Mouse (Mus musculus): Measurements from ENCODE around the gene Stac2. TPM values are rescaled to one million over a fixed set of nuclear protein-coding genes. Genes with fewer than 3 reads are reported as not detected.
A peak's percentile ranks its signal among the peaks of the same experiment; 100 is the strongest.

Gene Stac2
- polyA plus RNA-seq, 1 experiment: 7.3 TPM

DNA sequence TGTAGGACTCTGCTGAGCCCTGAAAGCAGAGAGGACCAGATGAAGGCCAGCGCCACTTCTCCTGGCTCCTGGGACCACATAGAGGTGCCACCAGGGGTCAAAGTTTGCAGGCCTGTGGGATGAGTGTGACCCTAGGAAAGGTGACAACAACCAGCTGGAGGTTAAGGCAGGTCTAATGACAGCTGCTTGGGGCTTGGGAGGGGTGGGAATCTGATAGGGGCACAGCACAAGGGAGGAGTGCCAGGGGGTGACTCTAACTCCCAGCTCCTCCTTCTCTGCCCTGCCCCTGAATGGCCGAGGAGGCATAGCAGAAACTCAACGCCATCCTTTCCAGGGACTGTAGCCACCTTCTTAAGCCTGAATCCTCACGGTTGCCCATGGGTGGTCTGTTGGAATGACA lies 36.4 kb downstream of the Stac2 start:
- no peak overlapping the region for H3K27ac ChIP-seq (ENCODE audit: control insufficient read depth, insufficient read depth, low read depth, low read length)
- no peaks in the 10 kb centered on the region for H3K36me3 ChIP-seq (ENCODE audit: control insufficient read depth, insufficient read depth, low read length)
- H3K4me3 ChIP-seq (ENCODE audit: control insufficient read depth, low read depth, low read length): no peak overlapping the region
- peaks cover 8% of the 10 kb centered on the region for H3K4me1 ChIP-seq (ENCODE audit: control insufficient read depth, insufficient read depth, low read length)
- H3K27me3 ChIP-seq (ENCODE audit: control insufficient read depth, insufficient read depth, low read length): no peaks in the 10 kb centered on the region
- TF ChIP-seq CTCF (IDR thresholded peaks at IDR 0.05; ENCODE audit: control insufficient read depth, insufficient read depth, insufficient replicate concordance, low read depth, low read length): no peak
- TF ChIP-seq POLR2A (IDR thresholded peaks at IDR 0.05; ENCODE audit: control insufficient read depth, low read depth, low read length): no peak

DNA sequence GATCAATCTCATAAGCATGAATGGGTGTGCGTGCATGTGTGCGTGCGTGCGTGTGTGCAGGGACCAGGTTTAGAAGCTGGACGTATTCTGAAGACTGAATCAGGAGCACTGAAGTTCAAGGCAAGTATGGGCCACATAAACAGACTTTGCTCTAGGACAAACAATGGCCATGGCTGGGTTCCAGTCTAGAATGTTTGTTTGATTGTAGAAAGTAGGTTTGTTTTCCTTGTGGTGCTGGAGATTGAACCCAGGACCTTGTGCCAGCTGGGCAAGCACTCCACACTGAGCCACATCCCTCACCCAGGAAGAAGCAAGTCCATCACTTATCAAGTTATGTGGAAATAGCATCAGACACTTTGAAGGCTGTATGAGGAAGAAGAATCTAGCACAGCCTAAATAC lies 37.1 kb downstream of the Stac2 start:
- Histone ChIP-seq H3K4me3 (ENCODE audit: control insufficient read depth, low read depth, low read length) (no peak overlapping the region), H3K36me3 (ENCODE audit: control insufficient read depth, insufficient read depth, low read length) (no peaks in the 10 kb centered on the region), H3K27me3 (ENCODE audit: control insufficient read depth, insufficient read depth, low read length) (no peaks in the 10 kb centered on the region), H3K27ac (ENCODE audit: control insufficient read depth, insufficient read depth, low read depth, low read length) (no peak overlapping the region), H3K4me1 (ENCODE audit: control insufficient read depth, insufficient read depth, low read length) (peaks cover 6% of the 10 kb centered on the region)
- TF ChIP-seq CTCF (IDR thresholded peaks at IDR 0.05; ENCODE audit: control insufficient read depth, insufficient read depth, insufficient replicate concordance, low read depth, low read length) (no peak), POLR2A (IDR thresholded peaks at IDR 0.05; ENCODE audit: control insufficient read depth, low read depth, low read length) (no peak)

DNA sequence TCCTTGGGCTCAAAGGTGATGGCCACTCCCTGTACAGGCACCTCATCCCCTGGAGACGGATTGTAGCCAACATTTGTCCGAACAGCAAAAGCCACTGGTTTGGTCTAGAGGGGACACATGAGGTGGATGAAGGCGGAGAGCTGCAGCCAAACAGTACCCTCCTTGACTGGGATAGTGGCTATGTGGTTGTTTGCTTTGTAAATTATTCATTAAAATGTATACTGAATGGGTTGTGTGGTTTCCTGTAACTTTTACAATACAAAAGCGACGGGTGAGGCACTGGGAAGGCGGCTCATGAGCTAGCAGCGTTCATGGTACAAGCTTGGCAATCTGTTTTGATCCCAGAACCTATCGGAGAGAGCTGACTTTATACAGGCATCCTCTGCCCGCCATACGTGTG lies 40.4 kb downstream of the Stac2 start:
- peaks cover 3% of the 10 kb centered on the region for H3K4me1 ChIP-seq (ENCODE audit: control insufficient read depth, insufficient read depth, low read length)
- no peaks in the 10 kb centered on the region for H3K27me3 ChIP-seq (ENCODE audit: control insufficient read depth, insufficient read depth, low read length)
- TF ChIP-seq POLR2A (IDR thresholded peaks at IDR 0.05; ENCODE audit: control insufficient read depth, low read depth, low read length) (no peak), CTCF (IDR thresholded peaks at IDR 0.05; ENCODE audit: control insufficient read depth, insufficient read depth, insufficient replicate concordance, low read depth, low read length) (no peak)
- no peak overlapping the region for H3K27ac ChIP-seq (ENCODE audit: control insufficient read depth, insufficient read depth, low read depth, low read length)
- no peak overlapping the region for H3K4me3 ChIP-seq (ENCODE audit: control insufficient read depth, low read depth, low read length)
- H3K36me3 ChIP-seq (ENCODE audit: control insufficient read depth, insufficient read depth, low read length): no peaks in the 10 kb centered on the region

DNA sequence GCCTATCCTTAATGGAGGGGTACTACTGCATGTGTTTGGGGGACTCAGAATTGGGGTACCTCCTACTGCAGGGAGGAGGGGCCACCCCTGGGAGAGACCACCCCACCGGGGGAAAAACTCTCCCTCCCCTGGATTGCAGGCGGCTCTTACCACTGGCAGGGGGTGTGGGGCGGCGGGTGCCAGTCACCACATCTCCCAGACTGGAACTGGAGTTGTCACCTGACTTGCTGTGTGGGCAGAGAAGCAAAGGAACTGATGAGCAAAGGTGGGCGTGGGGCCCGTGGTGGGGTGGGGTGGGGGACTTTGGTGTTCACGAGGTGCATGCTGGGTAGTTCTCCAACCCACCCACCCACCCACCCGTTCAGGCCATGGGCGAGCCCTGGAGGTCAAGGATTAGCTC lies 41.5 kb downstream of the Stac2 start:
- Histone ChIP-seq H3K27ac (ENCODE audit: control insufficient read depth, insufficient read depth, low read depth, low read length) (no peak overlapping the region), H3K27me3 (ENCODE audit: control insufficient read depth, insufficient read depth, low read length) (no peaks in the 10 kb centered on the region), H3K36me3 (ENCODE audit: control insufficient read depth, insufficient read depth, low read length) (no peaks in the 10 kb centered on the region), H3K4me1 (ENCODE audit: control insufficient read depth, insufficient read depth, low read length) (peaks cover 3% of the 10 kb centered on the region), H3K4me3 (ENCODE audit: control insufficient read depth, low read depth, low read length) (no peak overlapping the region)
- TF ChIP-seq POLR2A (IDR thresholded peaks at IDR 0.05; ENCODE audit: control insufficient read depth, low read depth, low read length) (no peak), CTCF (IDR thresholded peaks at IDR 0.05; ENCODE audit: control insufficient read depth, insufficient read depth, insufficient replicate concordance, low read depth, low read length) (no peak)

DNA sequence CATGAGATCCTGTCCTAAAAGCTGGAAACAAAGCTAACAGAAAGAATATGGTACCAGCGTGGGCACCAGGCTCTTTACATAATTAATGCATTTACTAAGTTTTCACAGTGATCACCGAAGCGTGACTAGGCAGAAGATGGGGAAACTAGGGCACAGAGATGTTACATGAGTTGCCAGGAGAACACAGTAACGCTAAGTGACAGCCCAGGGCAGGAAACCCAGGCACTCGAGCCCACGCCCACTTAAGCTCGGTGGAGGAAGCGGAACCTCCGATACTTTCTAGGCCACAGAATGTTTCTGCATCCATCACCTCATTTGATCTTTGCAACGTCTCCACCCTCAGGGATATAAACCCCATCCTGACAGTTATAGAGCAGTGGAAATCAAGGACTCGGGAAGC lies 45.2 kb downstream of the Stac2 start:
- Histone ChIP-seq H3K27me3 (ENCODE audit: control insufficient read depth, insufficient read depth, low read length) (no peaks in the 10 kb centered on the region), H3K27ac (ENCODE audit: control insufficient read depth, insufficient read depth, low read depth, low read length) (no peak overlapping the region), H3K36me3 (ENCODE audit: control insufficient read depth, insufficient read depth, low read length) (no peaks in the 10 kb centered on the region), H3K4me3 (ENCODE audit: control insufficient read depth, low read depth, low read length) (no peak overlapping the region), H3K4me1 (ENCODE audit: control insufficient read depth, insufficient read depth, low read length) (peaks cover 9% of the 10 kb centered on the region)
- TF ChIP-seq POLR2A (IDR thresholded peaks at IDR 0.05; ENCODE audit: control insufficient read depth, low read depth, low read length) (no peak), CTCF (IDR thresholded peaks at IDR 0.05; ENCODE audit: control insufficient read depth, insufficient read depth, insufficient replicate concordance, low read depth, low read length) (no peak)

DNA sequence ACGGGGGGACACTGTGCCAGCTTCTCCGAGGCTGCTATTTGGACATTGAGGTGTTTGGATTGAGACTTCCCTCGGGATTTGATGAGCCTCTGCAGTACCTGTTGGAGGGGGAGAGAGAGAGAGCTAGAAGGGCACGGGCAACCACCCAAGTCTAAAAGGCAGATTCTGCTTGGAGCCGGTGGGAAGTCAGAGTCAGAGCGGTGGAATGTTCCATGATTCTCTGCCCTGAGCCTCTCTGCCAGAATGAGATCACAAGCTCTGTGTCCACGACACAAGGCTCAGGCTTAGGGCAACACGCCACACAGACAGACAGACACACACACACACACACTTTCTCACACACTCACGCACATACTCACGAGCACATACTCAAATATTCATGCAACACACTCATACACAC lies 47.6 kb downstream of the Stac2 start:
- no peak overlapping the region for H3K27ac ChIP-seq (ENCODE audit: control insufficient read depth, insufficient read depth, low read depth, low read length)
- no peak for TF ChIP-seq POLR2A (IDR thresholded peaks at IDR 0.05; ENCODE audit: control insufficient read depth, low read depth, low read length)
- TF ChIP-seq CTCF (IDR thresholded peaks at IDR 0.05; ENCODE audit: control insufficient read depth, insufficient read depth, insufficient replicate concordance, low read depth, low read length): 0 out of 2 replicates have a peak, but pooled peaks have one; percentile 3
- H3K36me3 ChIP-seq (ENCODE audit: control insufficient read depth, insufficient read depth, low read length): no peaks in the 10 kb centered on the region
- no peaks in the 10 kb centered on the region for H3K27me3 ChIP-seq (ENCODE audit: control insufficient read depth, insufficient read depth, low read length)
- H3K4me1 ChIP-seq (ENCODE audit: control insufficient read depth, insufficient read depth, low read length): peaks cover 15% of the 10 kb centered on the region
- H3K4me3 ChIP-seq (ENCODE audit: control insufficient read depth, low read depth, low read length): no peak overlapping the region

DNA sequence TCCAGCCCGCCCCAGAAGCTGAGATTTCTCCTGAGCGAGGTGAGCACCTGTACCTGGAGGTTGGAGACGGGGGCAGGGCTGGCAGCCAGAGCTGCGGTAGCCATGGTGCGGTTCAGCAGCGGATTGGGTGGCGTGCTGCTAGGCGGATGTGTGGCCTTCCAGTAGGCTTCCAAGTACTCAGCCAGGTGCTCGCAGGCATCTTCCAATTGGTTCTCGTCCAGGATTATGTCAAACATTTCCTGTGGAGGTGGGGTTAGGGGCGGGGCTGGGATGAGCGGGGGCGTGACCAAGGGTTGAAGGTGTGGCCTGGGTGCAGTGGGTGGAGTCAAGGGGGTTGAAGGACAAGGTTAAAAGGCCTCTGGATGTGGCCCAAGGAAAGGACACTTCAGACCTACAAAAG lies 48.2 kb downstream of the Stac2 start:
- Histone ChIP-seq H3K36me3 (ENCODE audit: control insufficient read depth, insufficient read depth, low read length) (no peaks in the 10 kb centered on the region), H3K27ac (ENCODE audit: control insufficient read depth, insufficient read depth, low read depth, low read length) (no peak overlapping the region), H3K4me1 (ENCODE audit: control insufficient read depth, insufficient read depth, low read length) (peaks cover 20% of the 10 kb centered on the region), H3K27me3 (ENCODE audit: control insufficient read depth, insufficient read depth, low read length) (no peaks in the 10 kb centered on the region), H3K4me3 (ENCODE audit: control insufficient read depth, low read depth, low read length) (peak overlapping the region; percentile 12)
- no peak for TF ChIP-seq CTCF (IDR thresholded peaks at IDR 0.05; ENCODE audit: control insufficient read depth, insufficient read depth, insufficient replicate concordance, low read depth, low read length)
- no peak for TF ChIP-seq POLR2A (IDR thresholded peaks at IDR 0.05; ENCODE audit: control insufficient read depth, low read depth, low read length)

DNA sequence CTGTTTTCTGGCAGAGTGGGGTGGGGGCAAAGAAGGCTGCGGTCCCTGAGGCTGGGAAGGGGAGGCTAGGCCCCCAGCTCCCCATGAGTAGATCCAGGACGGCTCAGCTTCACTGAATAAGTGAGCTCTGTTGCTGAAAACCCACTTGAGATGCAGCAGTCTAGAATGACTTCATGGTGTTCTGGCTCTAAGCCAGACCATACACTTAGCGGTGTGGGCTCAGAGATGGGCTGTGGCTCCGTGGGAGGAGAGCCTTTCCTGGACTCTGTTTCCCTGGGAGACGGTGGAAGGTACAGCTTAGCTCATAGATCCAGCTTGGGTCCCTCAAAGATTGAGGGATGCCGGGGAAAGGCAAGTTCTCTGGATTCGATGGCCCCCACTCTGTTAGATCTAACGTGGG lies 49.1 kb downstream of the Stac2 start:
- Histone ChIP-seq H3K36me3 (ENCODE audit: control insufficient read depth, insufficient read depth, low read length) (no peaks in the 10 kb centered on the region), H3K4me3 (ENCODE audit: control insufficient read depth, low read depth, low read length) (no peak overlapping the region), H3K4me1 (ENCODE audit: control insufficient read depth, insufficient read depth, low read length) (peaks cover 20% of the 10 kb centered on the region), H3K27me3 (ENCODE audit: control insufficient read depth, insufficient read depth, low read length) (no peaks in the 10 kb centered on the region), H3K27ac (ENCODE audit: control insufficient read depth, insufficient read depth, low read depth, low read length) (no peak overlapping the region)
- TF ChIP-seq POLR2A (IDR thresholded peaks at IDR 0.05; ENCODE audit: control insufficient read depth, low read depth, low read length): no peak
